Mouse (Mus musculus): Measurements from ENCODE around the gene Gnb4. TPM values are rescaled to one million over a fixed set of nuclear protein-coding genes. Genes with fewer than 3 reads are reported as not detected.

Gnb4 gene
- 58.7 and 68.2 TPM in 2 replicates for polyA plus RNA-seq (2012; rRNA removed; ENCODE audit: low replicate concordance)

DNA sequence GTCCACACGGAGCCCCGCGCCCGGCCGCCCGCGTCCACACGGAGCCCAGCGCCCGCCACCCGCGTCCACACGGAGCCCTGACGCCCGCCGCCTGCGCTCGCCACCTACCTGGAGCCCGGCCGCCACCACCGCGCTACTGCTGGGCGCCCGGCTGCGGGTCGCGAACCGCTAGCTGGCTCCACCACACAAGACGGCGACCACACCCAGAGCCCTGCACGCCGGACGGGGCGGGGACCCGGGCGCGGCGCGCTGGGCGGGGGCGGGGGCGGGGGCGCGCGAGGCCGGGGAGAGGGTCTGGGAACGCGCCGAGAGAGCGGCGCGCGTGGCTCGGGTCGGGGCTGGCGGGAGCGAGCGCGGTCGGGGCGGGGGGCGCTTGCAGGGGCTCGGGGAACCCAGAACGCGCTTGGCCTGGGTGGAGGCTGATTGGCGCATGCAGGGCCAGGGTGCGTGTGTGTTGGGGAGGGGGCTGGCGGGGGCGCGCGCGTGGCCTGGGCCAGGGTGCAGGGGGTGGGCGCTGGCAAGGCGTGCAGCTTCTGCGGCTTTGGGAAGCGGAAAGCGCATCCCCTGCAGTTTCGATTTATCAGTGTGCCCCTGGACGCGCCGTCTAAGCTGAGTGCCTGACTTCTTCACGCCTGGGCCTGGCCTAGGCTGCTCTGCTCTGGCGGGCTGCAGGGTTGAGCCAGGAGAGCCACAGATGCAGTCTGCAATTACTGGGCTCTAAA, at the start of gene Gnb4:
TSS of gene Gnb4 (minus strand) at position 255 of the 722 bp plus-strand sequence.

Other genes with a start within 250 kb of the Gnb4 start
- 10.6 and 11.4 TPM in 2 replicates for gene Pik3ca, start 218.9 kb downstream of the Gnb4 start, polyA plus RNA-seq (2012; rRNA removed; ENCODE audit: low replicate concordance)
- not detected in 2 replicates for gene Kcnmb3, start 124.4 kb downstream of the Gnb4 start, polyA plus RNA-seq (2012; rRNA removed; ENCODE audit: low replicate concordance)
- gene Zfp639, start 106.3 kb downstream of the Gnb4 start, polyA plus RNA-seq (2012; rRNA removed; ENCODE audit: low replicate concordance): 29.5 and 33.6 TPM in 2 replicates
- gene Mfn1, start 87.1 kb downstream of the Gnb4 start, polyA plus RNA-seq (2012; rRNA removed; ENCODE audit: low replicate concordance): 13.5 and 14.5 TPM in 2 replicates
- 17.5 and 24.8 TPM in 2 replicates for gene Actl6a, start 89.7 kb upstream of the Gnb4 start, polyA plus RNA-seq (2012; rRNA removed; ENCODE audit: low replicate concordance)
- gene Ndufb5, start 120.4 kb upstream of the Gnb4 start, polyA plus RNA-seq (2012; rRNA removed; ENCODE audit: low replicate concordance): 207 and 208 TPM in 2 replicates
- gene Mrpl47, start 121.0 kb upstream of the Gnb4 start, polyA plus RNA-seq (2012; rRNA removed; ENCODE audit: low replicate concordance): 2.8 and 3.2 TPM in 2 replicates
- gene Usp13, start 201.0 kb upstream of the Gnb4 start, polyA plus RNA-seq (2012; rRNA removed; ENCODE audit: low replicate concordance): 1.6 and 7.2 TPM in 2 replicates

All from subcutaneous adipose tissue, adult 2 months (tissue).